Mouse (Mus musculus): ENCODE measurements around the gene Psmc1. TPM values are rescaled to one million over a fixed set of nuclear protein-coding genes. Genes with fewer than 3 reads are reported as not detected.

Psmc1 gene
- polyA plus RNA-seq, 1 experiment, result 143 TPM

GRCm38 (mm10) chr12:100088026-100088425 is 21.9 kb upstream of the Psmc1 start:
- Histone ChIP-seq H3K27ac (ENCODE audit: insufficient read depth, low read length) (no peak overlapping the region), H3K4me1 (ENCODE audit: control insufficient read depth, insufficient read depth, low read length) (no peaks in the 10 kb centered on the region; the same call in 1 of the 2 replicates), H3K4me3 (ENCODE audit: insufficient read depth, low read length) (no peak overlapping the region)
- TF ChIP-seq CTCF (IDR thresholded peaks at IDR 0.05; ENCODE audit: extremely low read depth, insufficient read depth, low read length) (no peak), POLR2A (IDR thresholded peaks at IDR 0.05; ENCODE audit: extremely low read depth, insufficient read depth, low read length) (no peak)

- Histone ChIP-seq H3K4me1 (ENCODE audit: control insufficient read depth, insufficient read depth, low read length) (no peaks in the 10 kb centered on the region), H3K4me3 (ENCODE audit: insufficient read depth, low read length) (no peak overlapping the region), H3K27ac (ENCODE audit: insufficient read depth, low read length) (no peak overlapping the region)
- no peak for TF ChIP-seq POLR2A (IDR thresholded peaks at IDR 0.05; ENCODE audit: extremely low read depth, insufficient read depth, low read length)
- TF ChIP-seq CTCF (IDR thresholded peaks at IDR 0.05; ENCODE audit: extremely low read depth, insufficient read depth, low read length), result no peak
Measured at GRCm38 (mm10) chr12:100089265-100089664, 20.7 kb upstream of the Psmc1 start.

- Histone ChIP-seq H3K4me3 (ENCODE audit: insufficient read depth, low read length) (no peak overlapping the region), H3K27ac (ENCODE audit: insufficient read depth, low read length) (no peak overlapping the region), H3K4me1 (ENCODE audit: control insufficient read depth, insufficient read depth, low read length) (no peaks in the 10 kb centered on the region)
- no peak for TF ChIP-seq POLR2A (IDR thresholded peaks at IDR 0.05; ENCODE audit: extremely low read depth, insufficient read depth, low read length)
- TF ChIP-seq CTCF (IDR thresholded peaks at IDR 0.05; ENCODE audit: extremely low read depth, insufficient read depth, low read length), result no peak
Measured at GRCm38 (mm10) chr12:100090750-100091149, 19.2 kb upstream of the Psmc1 start.

- Histone ChIP-seq H3K4me1 (ENCODE audit: control insufficient read depth, insufficient read depth, low read length) (no peaks in the 10 kb centered on the region), H3K27ac (ENCODE audit: insufficient read depth, low read length) (no peak overlapping the region), H3K4me3 (ENCODE audit: insufficient read depth, low read length) (no peak overlapping the region)
- TF ChIP-seq CTCF (IDR thresholded peaks at IDR 0.05; ENCODE audit: extremely low read depth, insufficient read depth, low read length) (no peak), POLR2A (IDR thresholded peaks at IDR 0.05; ENCODE audit: extremely low read depth, insufficient read depth, low read length) (no peak)
Measured at GRCm38 (mm10) chr12:100093046-100093445, 16.9 kb upstream of the Psmc1 start.

- no peaks in the 10 kb centered on the region for H3K4me1 ChIP-seq (ENCODE audit: control insufficient read depth, insufficient read depth, low read length)
- TF ChIP-seq CTCF (IDR thresholded peaks at IDR 0.05; ENCODE audit: extremely low read depth, insufficient read depth, low read length) (no peak), POLR2A (IDR thresholded peaks at IDR 0.05; ENCODE audit: extremely low read depth, insufficient read depth, low read length) (no peak)
- no peak overlapping the region for H3K27ac ChIP-seq (ENCODE audit: insufficient read depth, low read length)
- H3K4me3 ChIP-seq (ENCODE audit: insufficient read depth, low read length), result no peak overlapping the region
Measured at GRCm38 (mm10) chr12:100099971-100100706, 9.8 kb upstream of the Psmc1 start.

GRCm38 (mm10) chr12:100100707-100101030 is 9.3 kb upstream of the Psmc1 start:
- TF ChIP-seq POLR2A (IDR thresholded peaks at IDR 0.05; ENCODE audit: extremely low read depth, insufficient read depth, low read length) (no peak), CTCF (IDR thresholded peaks at IDR 0.05; ENCODE audit: extremely low read depth, insufficient read depth, low read length) (no peak)
- H3K27ac ChIP-seq (ENCODE audit: insufficient read depth, low read length), result no peak overlapping the region
- H3K4me3 ChIP-seq (ENCODE audit: insufficient read depth, low read length), result no peak overlapping the region
- H3K4me1 ChIP-seq (ENCODE audit: control insufficient read depth, insufficient read depth, low read length), result no peaks in the 10 kb centered on the region

GRCm38 (mm10) chr12:100101651-100102050 is 8.3 kb upstream of the Psmc1 start:
- H3K27ac ChIP-seq (ENCODE audit: insufficient read depth, low read length), result no peak overlapping the region
- H3K4me1 ChIP-seq (ENCODE audit: control insufficient read depth, insufficient read depth, low read length), result peaks cover under 1% of the 10 kb centered on the region
- no peak overlapping the region for H3K4me3 ChIP-seq (ENCODE audit: insufficient read depth, low read length)
- TF ChIP-seq POLR2A (IDR thresholded peaks at IDR 0.05; ENCODE audit: extremely low read depth, insufficient read depth, low read length) (no peak), CTCF (IDR thresholded peaks at IDR 0.05; ENCODE audit: extremely low read depth, insufficient read depth, low read length) (no peak)

GRCm38 (mm10) chr12:100104530-100104929 is 5.4 kb upstream of the Psmc1 start:
- Histone ChIP-seq H3K27ac (ENCODE audit: insufficient read depth, low read length) (no peak overlapping the region), H3K4me1 (ENCODE audit: control insufficient read depth, insufficient read depth, low read length) (peaks cover 2% of the 10 kb centered on the region), H3K4me3 (ENCODE audit: insufficient read depth, low read length) (no peak overlapping the region)
- TF ChIP-seq CTCF (IDR thresholded peaks at IDR 0.05; ENCODE audit: extremely low read depth, insufficient read depth, low read length) (no peak), POLR2A (IDR thresholded peaks at IDR 0.05; ENCODE audit: extremely low read depth, insufficient read depth, low read length) (no peak)

GRCm38 (mm10) chr12:100106275-100106895 is 3.6 kb upstream of the Psmc1 start:
- Histone ChIP-seq H3K27ac (ENCODE audit: insufficient read depth, low read length) (no peak overlapping the region), H3K4me1 (ENCODE audit: control insufficient read depth, insufficient read depth, low read length) (peaks cover 4% of the 10 kb centered on the region), H3K4me3 (ENCODE audit: insufficient read depth, low read length) (no peak overlapping the region)
- TF ChIP-seq POLR2A (IDR thresholded peaks at IDR 0.05; ENCODE audit: extremely low read depth, insufficient read depth, low read length) (no peak), CTCF (IDR thresholded peaks at IDR 0.05; ENCODE audit: extremely low read depth, insufficient read depth, low read length) (peak; percentile 87)

GRCm38 (mm10) chr12:100107436-100107835 is 2.5 kb upstream of the Psmc1 start:
- TF ChIP-seq CTCF (IDR thresholded peaks at IDR 0.05; ENCODE audit: extremely low read depth, insufficient read depth, low read length), result no peak
- TF ChIP-seq POLR2A (IDR thresholded peaks at IDR 0.05; ENCODE audit: extremely low read depth, insufficient read depth, low read length), result no peak
- H3K4me3 ChIP-seq (ENCODE audit: insufficient read depth, low read length), result no peak overlapping the region
- peaks cover 6% of the 10 kb centered on the region for H3K4me1 ChIP-seq (ENCODE audit: control insufficient read depth, insufficient read depth, low read length)
- no peak overlapping the region for H3K27ac ChIP-seq (ENCODE audit: insufficient read depth, low read length)
